Mouse (Mus musculus) urinary bladder, postnatal 0 days (tissue): ENCODE data around the gene Cd163l1. TPM values are rescaled to one million over a fixed set of nuclear protein-coding genes. Genes with fewer than 3 reads are reported as not detected.

Source experiments
- polyA plus RNA-seq: library from polyadenylated mRNA; unstranded; fragments of >200 nt; fragmentation: Nextera tagmentation; extraction: Ambion mirVana; gene quantifications from 2 replicates; pipeline ENCODE4 v1.2.1, GENCODE M21; 2015

Gene Cd163l1
- not detected in 2 replicates for polyA plus RNA-seq

DNA sequence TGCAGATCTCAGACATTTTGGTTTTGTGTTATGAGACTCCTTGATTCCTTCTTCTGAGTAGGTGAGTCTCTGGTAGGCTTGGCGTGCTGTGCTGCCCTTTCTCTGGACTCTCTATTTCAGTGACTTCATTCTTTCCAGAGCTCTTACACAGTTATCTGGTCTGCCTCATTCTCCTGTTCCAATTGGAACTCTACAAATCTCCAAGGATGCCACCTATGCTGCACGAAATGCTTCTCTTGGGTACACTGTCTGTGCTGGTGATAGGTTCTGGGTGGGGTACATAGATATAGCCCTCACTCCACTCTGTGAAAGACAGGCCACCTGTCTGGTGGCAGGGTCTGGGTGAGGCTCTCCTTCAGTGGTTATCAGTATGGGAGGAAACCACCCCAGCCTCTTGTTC, at the start of gene Cd163l1:
Gene Cd163l1, plus strand, starts transcription at position 301 of the 400 bp plus-strand sequence.

DNA sequence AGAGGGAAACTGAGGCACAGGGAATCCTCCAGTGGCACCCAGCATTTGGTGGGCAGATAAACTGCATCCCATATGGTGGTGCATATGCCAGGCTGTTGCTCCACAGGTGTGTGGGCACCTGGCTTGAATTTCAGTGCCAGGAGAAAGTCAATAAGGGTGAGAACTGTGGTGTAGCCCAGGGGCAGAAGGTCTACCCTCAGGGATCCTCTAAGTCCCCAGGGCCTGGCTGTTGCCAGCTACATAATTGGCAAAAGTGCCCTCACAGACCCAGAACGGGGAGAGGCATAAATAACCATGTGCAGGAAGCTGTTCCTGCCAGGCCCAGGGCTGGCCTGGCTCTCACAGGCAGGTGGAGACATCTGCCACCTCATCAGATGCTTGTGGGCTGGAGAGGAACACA, 45.1 kb upstream of the Cd163l1 start, which contains the start of gene Olfr523:
Gene Olfr523, plus strand, starts transcription at position 282 of the 400 bp plus-strand sequence.

DNA sequence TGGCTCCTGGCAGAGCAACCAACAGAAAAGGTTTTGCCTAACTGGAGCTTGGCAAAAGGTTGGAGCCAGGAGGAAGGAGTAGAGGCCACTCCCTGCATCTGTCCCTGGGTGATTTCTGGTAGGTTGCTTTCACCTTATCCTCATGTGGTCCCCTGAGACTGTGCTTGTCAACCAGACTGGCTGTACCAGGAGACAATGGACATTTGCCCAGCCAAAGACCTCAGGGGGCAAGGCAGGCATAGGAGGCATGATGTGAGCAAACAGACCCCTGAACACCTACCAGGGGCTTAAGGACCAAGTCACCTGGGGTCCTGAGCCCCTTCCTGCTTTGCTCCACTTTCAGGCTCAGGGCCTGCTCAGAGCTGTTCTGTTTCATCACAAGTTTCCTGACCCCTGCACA, 12.2 kb upstream of the Cd163l1 start, which contains the start of gene Olfr524:
Gene Olfr524, minus strand, starts transcription at position 101 of the 400 bp plus-strand sequence.

DNA sequence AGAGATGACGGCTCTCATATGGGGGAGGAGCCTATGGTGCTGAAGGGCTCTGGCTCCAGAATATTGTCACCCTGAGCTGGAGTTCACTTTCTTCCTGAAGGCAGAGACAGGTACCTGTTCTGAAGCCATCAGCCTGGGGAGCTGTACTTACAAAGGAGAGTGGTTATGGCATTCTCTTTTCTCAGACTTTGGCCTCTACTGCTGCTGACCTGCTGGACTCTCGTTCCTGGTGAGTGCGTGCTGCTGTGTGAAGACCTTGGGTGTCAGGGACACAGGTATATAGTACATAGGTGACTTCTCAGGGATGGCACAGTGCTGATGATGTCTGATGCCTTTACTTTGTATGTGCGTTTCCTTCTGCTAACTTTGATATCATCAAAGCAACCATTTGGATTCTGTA, 29.1 kb downstream of the Cd163l1 start, which contains the start of gene 5830411N06Rik:
Gene 5830411N06Rik, plus strand, starts transcription at position 69 of the 400 bp plus-strand sequence.

Other genes starting within 250 kb of the Cd163l1 start
- 0.39 and 0.99 TPM in 2 replicates for gene 6430531B16Rik, start 239.5 kb upstream of the Cd163l1 start, polyA plus RNA-seq
- 5.3 and 22.1 TPM in 2 replicates for gene Adam8, start 225.7 kb upstream of the Cd163l1 start, polyA plus RNA-seq
- 23.7 and 25.7 TPM in 2 replicates for gene Zfp511, start 181.9 kb upstream of the Cd163l1 start, polyA plus RNA-seq
- 24.9 and 27.2 TPM in 2 replicates for gene Tubgcp2, start 181.6 kb upstream of the Cd163l1 start, polyA plus RNA-seq
- gene Msx3, start 169.2 kb upstream of the Cd163l1 start, polyA plus RNA-seq: not detected in 2 replicates
- 0.39 TPM in 1 of 2 replicates, not detected in the other for gene Caly, start 135.7 kb upstream of the Cd163l1 start, polyA plus RNA-seq
- gene Prap1, start 124.9 kb upstream of the Cd163l1 start, polyA plus RNA-seq: 4.4 and 5.8 TPM in 2 replicates
- 53.1 and 55.7 TPM in 2 replicates for gene Fuom, start 115.8 kb upstream of the Cd163l1 start, polyA plus RNA-seq
- gene Paox, start 102.5 kb upstream of the Cd163l1 start, polyA plus RNA-seq: 21.5 and 21.8 TPM in 2 replicates
- 108 and 113 TPM in 2 replicates for gene Echs1, start 101.8 kb upstream of the Cd163l1 start, polyA plus RNA-seq
- 25.5 and 27.2 TPM in 2 replicates for gene Mtg1, start 80.7 kb upstream of the Cd163l1 start, polyA plus RNA-seq
- 1.3 and 1.9 TPM in 2 replicates for gene Sprn, start 63.4 kb upstream of the Cd163l1 start, polyA plus RNA-seq
- not detected in 2 replicates for gene Olfr522, start 53.5 kb upstream of the Cd163l1 start, polyA plus RNA-seq
- gene Olfr523, start 45.0 kb upstream of the Cd163l1 start, polyA plus RNA-seq: not detected in 2 replicates
- gene Olfr524, start 12.3 kb upstream of the Cd163l1 start, polyA plus RNA-seq: not detected in 2 replicates
- not detected in 2 replicates for gene 5830411N06Rik, start 29.0 kb downstream of the Cd163l1 start, polyA plus RNA-seq
- not detected in 2 replicates for gene Olfr525, start 102.6 kb downstream of the Cd163l1 start, polyA plus RNA-seq
- gene Olfr527, start 115.8 kb downstream of the Cd163l1 start, polyA plus RNA-seq: not detected in 2 replicates
- not detected in 2 replicates for gene Olfr60, start 143.4 kb downstream of the Cd163l1 start, polyA plus RNA-seq
- not detected in 2 replicates for gene Olfr530, start 158.1 kb downstream of the Cd163l1 start, polyA plus RNA-seq
- not detected in 2 replicates for gene Olfr531, start 184.7 kb downstream of the Cd163l1 start, polyA plus RNA-seq
- not detected in 2 replicates for gene Olfr532, start 203.4 kb downstream of the Cd163l1 start, polyA plus RNA-seq
- not detected in 2 replicates for gene Olfr533, start 245.1 kb downstream of the Cd163l1 start, polyA plus RNA-seq